Mouse (Mus musculus): ENCODE results near the gene Gapvd1.

Gene Gapvd1

DNA sequence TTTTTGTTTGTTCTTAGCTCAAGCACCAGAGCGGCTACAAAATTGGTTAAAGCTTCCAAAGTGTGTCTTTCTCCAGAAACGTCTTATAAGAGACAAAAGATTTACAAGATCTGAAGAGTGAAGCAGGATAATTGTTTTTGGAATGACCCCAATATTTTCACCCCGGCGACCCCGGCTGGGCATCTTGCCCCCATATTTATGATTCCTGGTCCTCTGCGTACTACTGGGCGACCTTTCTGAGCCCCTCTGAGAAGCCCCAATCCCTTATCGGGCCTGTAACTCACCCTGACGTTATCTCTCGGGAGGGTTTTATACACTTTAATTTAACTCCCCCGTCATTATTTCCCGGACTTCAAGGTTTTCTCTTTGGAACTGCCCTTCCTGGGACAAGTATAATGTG is 123.0 kb downstream of the Gapvd1 start:
- DNase-seq: no peak

- no peak for DNase-seq
Measured at GRCm38 (mm10) chr2:34630445-34630844, 124.6 kb downstream of the Gapvd1 start.

DNA sequence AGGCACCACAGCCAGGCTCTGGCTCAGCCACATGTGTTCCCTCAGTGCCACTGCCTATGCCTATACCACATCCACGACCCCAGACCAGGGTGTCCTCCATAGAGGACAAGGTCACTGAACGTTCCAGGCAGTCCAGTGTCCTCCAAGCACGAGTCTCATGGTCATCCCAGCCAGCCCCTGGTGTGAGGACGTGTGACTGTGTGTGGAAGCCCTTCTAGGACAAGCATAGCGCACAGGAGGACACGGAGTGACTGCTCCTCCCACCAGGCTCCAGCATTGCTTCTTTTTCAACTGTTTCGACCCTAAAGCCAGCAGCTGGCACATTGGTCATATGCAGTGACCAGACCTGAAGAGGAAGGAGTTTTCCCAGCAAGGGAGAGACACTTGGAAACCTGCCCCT is 125.3 kb downstream of the Gapvd1 start:
- DNase-seq: no peak

GRCm38 (mm10) chr2:34628903-34629540 is 126.0 kb downstream of the Gapvd1 start:
- no peak for DNase-seq

GRCm38 (mm10) chr2:34627328-34628226 is 127.5 kb downstream of the Gapvd1 start:
- DNase-seq: no peak

Data from right cerebral cortex, postnatal 14 days (tissue).